ENCODE assay signal across 8 mouse cellular contexts in the genomic region with DNA sequence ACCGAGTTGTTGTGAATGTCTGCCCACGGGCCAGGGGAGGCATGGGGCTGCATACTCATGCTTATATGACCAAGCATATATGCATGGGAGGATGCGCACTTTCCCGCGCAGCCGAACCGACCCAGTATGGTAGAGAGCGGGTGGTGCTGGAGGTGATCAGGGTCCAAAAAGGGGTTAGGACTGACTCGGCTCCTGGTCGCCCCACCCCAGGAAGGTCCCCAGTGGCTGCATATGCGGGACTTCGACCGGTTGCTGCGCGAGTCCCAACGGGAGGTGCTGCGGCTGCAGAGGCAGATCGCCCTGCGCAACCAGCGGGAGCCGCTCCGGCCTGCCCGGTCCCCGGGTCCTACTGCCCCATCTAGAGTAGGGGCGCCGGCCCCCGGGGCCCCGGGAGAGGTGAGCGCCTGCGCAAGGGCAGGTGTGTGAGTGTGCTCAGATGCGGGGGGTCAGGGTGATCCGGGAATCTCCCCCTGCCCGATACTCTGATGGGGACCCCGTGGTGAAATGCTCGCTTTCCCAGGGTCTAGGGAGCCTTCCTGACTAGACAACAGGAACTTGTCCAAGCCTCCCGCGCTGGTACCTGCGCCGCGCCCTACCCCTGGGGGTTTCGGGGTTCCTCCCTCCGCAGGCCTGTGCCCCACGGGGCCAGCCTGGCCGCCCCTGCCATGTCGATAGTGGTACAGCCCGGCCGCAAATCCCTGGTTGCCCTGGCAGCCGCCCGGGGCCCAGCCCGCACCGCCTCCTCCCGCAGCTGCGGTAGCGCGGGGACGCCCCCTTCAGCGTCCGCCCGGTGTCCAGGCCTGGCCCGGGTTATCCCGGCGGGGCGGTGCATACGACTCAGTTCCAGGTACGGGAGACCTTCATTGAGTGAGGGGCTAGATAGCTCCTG. TPM values are rescaled to one million over a fixed set of nuclear protein-coding genes. Genes with fewer than 3 reads are reported as not detected.
A peak's percentile ranks its signal among the peaks of the same experiment; 100 is the strongest.
DNase-seq lines count a peak whose midpoint lies in the region; ATAC-seq and TF ChIP-seq lines count a peak whose summit lies in the region.

No protein-coding gene starts in this region.

- WGBS in forebrain, embryonic 12.5 days: under 1% methylated on average over 64 of the region's 65 CpGs
- WGBS in lung, postnatal 0 days: 1% methylated on average over 57 of the region's 65 CpGs

- DNase-seq in cerebellum, adult 11 months: peak; percentile 73
- DNase-seq in kidney, postnatal 14 days: peak; percentile 33
- no peak for DNase-seq in lung, postnatal 0 days (ENCODE audit: low spot score)
- peak; percentile 63 for DNase-seq in right cerebral cortex, postnatal 25 days
- no peak for DNase-seq in yolk sac, embryonic 10.5 days (ENCODE audit: low spot score)

- peaks cover 58% of the 10 kb centered on the region for H3K4me1 ChIP-seq in megakaryocyte, embryonic 14.5 days
- peaks cover 59% of the 10 kb centered on the region for H3K4me1 ChIP-seq in forebrain, embryonic 12.5 days
- peaks cover 4% of the 10 kb centered on the region; the same call in 1 of the 2 replicates for H3K4me1 ChIP-seq in lung, postnatal 0 days (ENCODE audit: insufficient read depth, low read depth, low read length)

- peaks cover 80% of the 10 kb centered on the region for H3K36me3 ChIP-seq in megakaryocyte, embryonic 14.5 days (replicated peaks; ENCODE audit: low read length)
- peaks cover 6% of the 10 kb centered on the region; the same call in 1 of the 2 replicates for H3K36me3 ChIP-seq in forebrain, embryonic 12.5 days (replicated peaks)
- no peaks in the 10 kb centered on the region for H3K36me3 ChIP-seq in lung, postnatal 0 days (ENCODE audit: insufficient read depth, low read length)

- H3K27me3 ChIP-seq in megakaryocyte, embryonic 14.5 days (replicated peaks): peaks cover 36% of the 10 kb centered on the region
- peaks cover 55% of the 10 kb centered on the region for H3K27me3 ChIP-seq in forebrain, embryonic 12.5 days
- H3K27me3 ChIP-seq in lung, postnatal 0 days (replicated peaks; ENCODE audit: insufficient read depth, low read length): peaks cover 36% of the 10 kb centered on the region; the same call in 1 of the 2 replicates

- TF ChIP-seq CTCF in lung, postnatal 0 days (IDR thresholded peaks at IDR 0.05): no peak

- H3K9me3 ChIP-seq in megakaryocyte, embryonic 14.5 days: no peaks in the 10 kb centered on the region
- no peaks in the 10 kb centered on the region for H3K9me3 ChIP-seq in forebrain, embryonic 12.5 days
- no peaks in the 10 kb centered on the region for H3K9me3 ChIP-seq in lung, postnatal 0 days (ENCODE audit: low read length)

- ATAC-seq in megakaryocyte, adult 5-6 weeks (ENCODE audit: poor library complexity, severe bottlenecking): no peak
- ATAC-seq in forebrain, embryonic 12.5 days (ENCODE audit: low FRiP score): peak; percentile 30
- ATAC-seq in lung, postnatal 0 days: peak; percentile 68

- H3K9ac ChIP-seq in forebrain, embryonic 12.5 days: peak overlapping the region; percentile 82
- H3K9ac ChIP-seq in lung, postnatal 0 days (replicated peaks; ENCODE audit: low read depth): 0 out of 2 replicates have a peak overlapping the region, but pooled peaks have one; percentile 1

- H3K27ac ChIP-seq in forebrain, embryonic 12.5 days: peak overlapping the region; percentile 71
- no peak overlapping the region for H3K27ac ChIP-seq in lung, postnatal 0 days (ENCODE audit: low read length)

- H3K4me3 ChIP-seq in megakaryocyte, embryonic 14.5 days (replicated peaks): peak overlapping the region; percentile 76
- H3K4me3 ChIP-seq in forebrain, embryonic 12.5 days (replicated peaks): peak overlapping the region; percentile 67
- peak overlapping the region; percentile 41 for H3K4me3 ChIP-seq in lung, postnatal 0 days (ENCODE audit: low read depth, low read length)

- TF ChIP-seq EP300 in lung, postnatal 0 days (IDR thresholded peaks at IDR 0.05): no peak

- H3K4me2 ChIP-seq in forebrain, embryonic 12.5 days: peak overlapping the region; percentile 98
- H3K4me2 ChIP-seq in lung, postnatal 0 days (replicated peaks; ENCODE audit: low read depth, low read length): peak overlapping the region; percentile 74

RNA-seq across cellular contexts. Expression of a gene that starts 3.9 kb away (rescaled TPM):
- 12.9 and 13.9 TPM in 2 replicates for polyA plus RNA-seq in megakaryocyte, embryonic 14.5 days (2012; ENCODE audit: insufficient read depth, low replicate concordance)
- total RNA-seq in megakaryocyte, adult 5-6 weeks (2015): 5.4 and 8.0 TPM in 2 replicates
- total RNA-seq in megakaryocyte, adult 5-6 weeks (2017): 6.1 and 8.6 TPM in 2 replicates
- 33.0 and 35.1 TPM in 2 replicates for polyA plus RNA-seq in forebrain, embryonic 12.5 days (2016; fragmentation: Nextera tagmentation; extraction: Ambion mirVana)
- polyA plus RNA-seq in lung, postnatal 0 days (2015; fragmentation: Nextera tagmentation; extraction: Ambion mirVana): 0.64 and 0.83 TPM in 2 replicates

RNA-seq across cellular contexts. Expression of a gene that starts 26.9 kb away (rescaled TPM):
- polyA plus RNA-seq in megakaryocyte, embryonic 14.5 days (2012; ENCODE audit: insufficient read depth, low replicate concordance): 5.6 and 15.5 TPM in 2 replicates
- total RNA-seq in megakaryocyte, adult 5-6 weeks (2015): 200 and 205 TPM in 2 replicates
- total RNA-seq in megakaryocyte, adult 5-6 weeks (2017): 58.9 and 59.0 TPM in 2 replicates
- 118 and 137 TPM in 2 replicates for polyA plus RNA-seq in forebrain, embryonic 12.5 days (2016; fragmentation: Nextera tagmentation; extraction: Ambion mirVana)
- polyA plus RNA-seq in lung, postnatal 0 days (2015; fragmentation: Nextera tagmentation; extraction: Ambion mirVana): 155 and 166 TPM in 2 replicates

RNA-seq across cellular contexts. Expression of a gene that starts 29.1 kb away (rescaled TPM):
- 30.8 and 297 TPM in 2 replicates for polyA plus RNA-seq in megakaryocyte, embryonic 14.5 days (2012; ENCODE audit: insufficient read depth, low replicate concordance)
- total RNA-seq in megakaryocyte, adult 5-6 weeks (2015): 284 and 331 TPM in 2 replicates
- 235 and 273 TPM in 2 replicates for total RNA-seq in megakaryocyte, adult 5-6 weeks (2017)
- 0.92 and 1.1 TPM in 2 replicates for polyA plus RNA-seq in forebrain, embryonic 12.5 days (2016; fragmentation: Nextera tagmentation; extraction: Ambion mirVana)
- 0.32 and 0.68 TPM in 2 replicates for polyA plus RNA-seq in lung, postnatal 0 days (2015; fragmentation: Nextera tagmentation; extraction: Ambion mirVana)

Comparison
In these comparisons a context has a peak if more than half of its experiments do, and no peak if none do; other contexts are left out.
1. DNase-seq: peak in cerebellum, adult 11 months (single experiment), kidney, postnatal 14 days (single experiment) and right cerebral cortex, postnatal 25 days (single experiment); none in lung, postnatal 0 days (single experiment) and yolk sac, embryonic 10.5 days (single experiment).
2. RNA of a gene that starts 29.1 kb away (polyA plus RNA-seq): 30.8 to 297 TPM in megakaryocyte, embryonic 14.5 days; 0.92 to 1.1 TPM in forebrain, embryonic 12.5 days and 0.32 to 0.68 TPM in lung, postnatal 0 days; every median in the first group is over 10 times any median in the second.
3. Peak in every context shown above with its lines, with median percentiles within 50 percentile points of each other: H3K4me3 ChIP-seq.